Mouse (Mus musculus) cerebellum, postnatal 14 days (tissue): ENCODE results near the gene Agpat1.

Experiments used
- DNase-seq, 2 experiments: peaks; one replicate each; pipeline ENCODE4 v3.0.0; 2021; ENCODE audit warnings: mixed read lengths in 2 of 2

Gene Agpat1

GRCm38 (mm10) chr17:34604061-34604508 is at the start of gene Agpat1:
Agpat1 (plus strand) TSS chr17:34604262.
- peak; percentile 99 for DNase-seq

- peak; percentile 84 to 90 for DNase-seq
Observed at GRCm38 (mm10) chr17:34555483-34555882, 48.6 kb upstream of the Agpat1 start.

DNA sequence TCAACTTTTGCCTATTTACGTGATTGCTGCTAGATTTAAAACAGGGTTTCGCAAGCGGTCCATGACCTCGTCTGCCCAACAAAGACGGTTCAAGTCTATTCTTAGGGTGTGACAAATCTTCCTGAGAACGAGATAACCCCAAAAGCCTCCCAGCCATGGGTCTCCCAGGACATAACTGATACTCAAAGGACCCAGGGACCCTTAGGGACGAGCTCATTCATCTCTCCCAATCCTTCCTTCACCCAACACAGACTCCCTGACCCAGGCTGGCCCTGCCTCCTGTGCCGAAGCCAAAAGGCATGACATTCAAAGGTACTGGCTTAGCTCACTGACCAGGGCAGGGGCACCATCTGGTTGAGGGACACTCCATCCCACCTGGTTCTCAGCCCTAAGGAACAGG is 47.7 kb upstream of the Agpat1 start:
- no peak for DNase-seq

DNA sequence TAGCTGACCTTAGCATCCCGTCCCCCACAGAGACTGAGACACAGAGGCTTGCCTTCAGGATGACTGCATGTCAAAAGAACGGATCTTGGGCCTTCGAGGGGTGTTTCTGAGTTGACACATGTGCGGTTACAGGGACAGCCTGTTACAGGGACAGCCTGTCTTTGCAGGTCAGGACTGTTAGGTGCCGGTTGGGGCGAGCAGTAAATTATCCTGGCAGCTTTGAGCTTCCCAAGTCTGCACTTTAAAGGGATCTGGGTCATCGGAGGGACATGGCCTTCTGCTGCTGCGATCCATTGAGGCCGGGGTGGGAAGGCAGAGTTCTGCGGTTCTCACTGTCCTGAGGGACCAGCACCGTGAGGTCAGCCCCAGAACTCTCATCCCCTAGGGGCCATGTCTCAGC is 46.7 kb upstream of the Agpat1 start:
- no peak for DNase-seq

DNA sequence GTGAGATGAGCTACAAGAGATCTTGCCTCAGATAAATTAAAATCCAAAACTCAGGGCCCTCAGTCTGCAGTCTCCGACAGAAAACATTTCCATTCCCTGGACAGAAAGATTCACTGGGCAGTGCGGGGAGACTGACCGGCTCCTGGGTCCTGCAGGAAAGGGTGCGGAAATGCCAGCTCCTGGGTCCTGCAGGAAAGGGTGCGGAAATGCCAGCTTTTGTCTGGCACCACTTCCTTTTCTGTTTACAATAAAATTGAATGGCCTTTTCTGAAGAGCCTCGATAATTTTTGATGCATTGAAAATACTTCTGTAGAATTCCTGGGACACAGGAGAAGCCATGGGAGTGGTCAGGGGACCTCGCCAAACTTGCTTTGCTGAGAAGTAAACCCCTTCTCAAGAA is 44.9 kb upstream of the Agpat1 start:
- no peak for DNase-seq

DNA sequence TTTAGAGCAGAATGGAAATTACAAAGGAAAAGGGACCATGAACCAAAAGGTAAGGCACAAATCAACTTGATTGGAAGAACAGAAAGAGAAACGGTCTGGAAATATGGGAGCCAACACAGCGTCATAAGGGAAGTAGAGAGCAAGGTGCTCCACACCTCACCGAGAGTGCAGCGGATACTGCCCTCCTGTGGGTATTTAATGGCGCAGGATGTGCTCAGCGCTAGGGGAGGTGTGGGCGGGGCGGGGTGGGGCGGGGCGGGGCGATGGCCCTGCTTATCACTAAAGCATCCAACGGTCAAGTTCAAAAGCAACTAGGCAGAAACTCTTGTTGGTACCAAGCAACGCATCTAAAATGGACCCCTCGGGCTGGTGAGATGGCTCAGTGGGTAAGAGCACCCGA is 44.2 kb upstream of the Agpat1 start:
- no peak for DNase-seq

DNA sequence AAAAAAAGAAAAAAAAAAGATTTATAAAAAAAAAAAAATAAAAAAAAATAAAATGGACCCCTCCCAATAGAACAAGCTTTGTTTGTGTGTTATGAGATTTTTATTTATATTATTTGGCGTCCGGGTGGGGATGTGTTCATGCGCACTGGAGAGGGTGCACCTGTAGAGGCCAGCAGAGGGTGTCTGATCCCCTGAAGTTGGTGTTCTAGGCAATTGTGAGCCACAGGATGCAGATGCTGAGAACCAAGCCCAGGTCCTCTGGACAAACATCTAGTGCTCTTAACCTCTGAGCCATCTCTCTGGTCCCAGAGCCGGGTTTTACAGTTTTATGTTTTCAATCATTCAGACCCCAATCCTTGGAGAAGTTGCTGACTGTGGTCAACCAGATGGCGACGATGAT is 43.6 kb upstream of the Agpat1 start:
- DNase-seq, result no peak

- DNase-seq, result no peak
Observed at GRCm38 (mm10) chr17:34561200-34561599, 42.9 kb upstream of the Agpat1 start.

GRCm38 (mm10) chr17:34562595-34562994 is 41.5 kb upstream of the Agpat1 start:
- no peak for DNase-seq

- no peak for DNase-seq
Observed at GRCm38 (mm10) chr17:34563354-34563753, 40.7 kb upstream of the Agpat1 start.

DNA sequence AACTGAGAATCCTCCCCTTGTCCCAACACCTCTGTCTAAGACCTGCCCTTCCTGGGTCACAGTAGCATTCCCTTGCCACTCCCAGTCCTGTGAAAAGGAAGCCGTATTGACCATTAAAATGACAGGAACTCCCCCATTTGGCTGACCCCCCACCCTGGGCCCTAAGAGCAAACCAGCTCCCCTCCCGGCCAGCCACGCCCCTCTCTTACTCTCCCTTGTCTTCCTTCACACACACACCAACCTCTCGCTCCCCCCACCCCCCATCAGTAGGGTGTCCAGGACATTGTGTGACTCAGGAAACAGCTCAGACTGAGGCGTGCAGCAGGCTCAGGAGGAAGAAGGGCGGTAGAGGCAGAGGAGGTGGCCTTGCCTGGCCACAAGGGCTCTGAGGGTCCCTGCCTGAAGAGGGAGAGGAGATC is 40.0 kb upstream of the Agpat1 start, which contains the start of gene Notch4:
Notch4 (plus strand) TSS at position 266 of the 419 bp plus-strand sequence.
- DNase-seq, result no peak

GRCm38 (mm10) chr17:34564796-34565195 is 39.3 kb upstream of the Agpat1 start:
- DNase-seq, result no peak

DNA sequence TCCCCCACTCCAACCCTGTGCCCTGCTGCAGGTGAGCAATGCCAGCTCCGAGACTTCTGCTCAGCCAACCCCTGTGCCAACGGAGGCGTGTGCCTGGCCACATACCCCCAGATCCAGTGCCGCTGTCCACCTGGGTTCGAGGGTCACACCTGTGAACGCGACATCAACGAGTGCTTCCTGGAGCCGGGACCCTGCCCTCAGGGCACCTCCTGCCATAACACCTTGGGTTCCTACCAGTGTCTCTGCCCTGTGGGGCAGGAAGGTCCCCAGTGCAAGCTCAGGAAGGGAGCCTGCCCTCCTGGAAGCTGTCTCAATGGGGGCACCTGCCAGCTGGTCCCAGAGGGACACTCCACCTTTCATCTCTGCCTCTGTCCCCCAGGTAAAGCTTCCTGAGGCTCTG is 36.8 kb upstream of the Agpat1 start:
- DNase-seq, result no peak

- DNase-seq, result no peak
Observed at GRCm38 (mm10) chr17:34568421-34568820, 35.6 kb upstream of the Agpat1 start.

DNA sequence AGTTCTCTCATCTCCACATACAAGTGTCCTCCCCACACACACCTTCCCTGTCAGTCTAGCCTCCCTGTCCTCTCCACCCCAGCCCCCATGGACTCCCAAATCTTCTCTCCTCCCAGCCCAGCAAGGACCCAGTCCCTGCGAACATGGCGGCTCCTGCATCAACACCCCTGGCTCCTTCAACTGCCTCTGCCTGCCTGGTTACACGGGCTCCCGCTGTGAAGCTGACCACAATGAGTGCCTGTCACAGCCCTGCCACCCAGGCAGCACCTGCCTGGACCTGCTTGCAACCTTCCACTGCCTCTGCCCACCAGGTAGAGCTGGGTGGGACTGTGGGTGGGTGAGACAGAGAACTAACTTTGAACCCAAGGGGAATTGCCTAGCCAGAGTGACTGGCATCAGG is 34.1 kb upstream of the Agpat1 start:
- no peak for DNase-seq

DNA sequence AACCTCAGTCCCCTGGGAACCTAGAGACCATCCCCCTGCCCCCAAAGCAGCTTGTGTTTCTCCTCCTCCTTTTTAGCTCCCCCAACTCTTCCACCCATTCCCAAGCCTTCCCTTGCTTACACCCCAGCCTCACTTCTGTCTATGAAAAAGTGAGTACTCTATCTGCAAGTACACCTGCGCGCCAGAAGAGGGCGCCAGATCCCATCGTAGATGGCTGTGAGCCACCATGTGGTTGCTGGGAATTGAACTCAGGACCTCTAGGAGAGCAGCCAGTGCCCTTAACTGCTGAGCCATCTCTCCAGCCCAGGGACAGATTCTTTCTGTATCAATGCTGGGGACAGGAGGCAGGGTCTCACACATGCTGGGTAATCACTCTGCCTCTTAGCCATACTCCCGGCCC is 32.2 kb upstream of the Agpat1 start:
- no peak for DNase-seq

GRCm38 (mm10) chr17:34572361-34572760 is 31.7 kb upstream of the Agpat1 start:
- DNase-seq, result peak in 1 of 2 experiments; percentile 59

DNA sequence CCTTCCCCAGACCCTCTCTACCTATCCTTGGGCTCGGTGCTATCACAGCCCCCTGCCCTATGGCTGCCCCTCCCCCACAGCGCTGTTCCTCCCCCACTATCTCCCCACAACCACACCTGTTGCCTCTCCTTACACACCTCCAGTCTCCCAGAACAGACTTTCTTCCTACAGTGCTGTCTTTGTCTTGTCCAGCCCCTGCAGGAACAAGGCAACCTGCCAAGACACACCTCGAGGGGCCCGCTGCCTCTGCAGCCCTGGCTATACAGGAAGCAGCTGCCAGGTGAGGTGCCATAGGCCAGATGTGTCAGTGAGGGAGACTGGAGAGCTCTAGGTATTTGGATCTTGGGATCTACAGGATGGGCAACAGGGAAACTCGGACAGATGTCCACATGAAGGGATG is 27.5 kb upstream of the Agpat1 start:
- DNase-seq, result no peak

DNA sequence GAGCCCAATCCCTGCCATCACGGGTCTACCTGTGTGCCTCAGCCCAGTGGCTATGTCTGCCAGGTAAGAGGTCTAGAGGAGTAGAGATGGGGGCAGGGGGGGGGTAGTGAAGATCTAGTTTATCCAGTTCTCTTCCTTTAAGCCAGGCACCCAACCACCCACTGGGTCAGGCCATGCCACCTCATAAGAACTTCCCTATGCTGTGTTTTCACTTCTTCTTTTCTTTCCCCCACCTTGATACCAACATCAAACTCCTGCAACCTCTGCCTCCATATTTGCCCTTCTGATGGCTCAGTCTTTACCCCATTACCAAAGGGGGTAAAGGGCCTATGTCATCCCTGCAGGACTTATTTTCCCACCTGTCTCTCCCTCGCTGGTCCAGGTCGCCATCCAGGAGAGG is 26.0 kb upstream of the Agpat1 start:
- DNase-seq, result no peak

DNA sequence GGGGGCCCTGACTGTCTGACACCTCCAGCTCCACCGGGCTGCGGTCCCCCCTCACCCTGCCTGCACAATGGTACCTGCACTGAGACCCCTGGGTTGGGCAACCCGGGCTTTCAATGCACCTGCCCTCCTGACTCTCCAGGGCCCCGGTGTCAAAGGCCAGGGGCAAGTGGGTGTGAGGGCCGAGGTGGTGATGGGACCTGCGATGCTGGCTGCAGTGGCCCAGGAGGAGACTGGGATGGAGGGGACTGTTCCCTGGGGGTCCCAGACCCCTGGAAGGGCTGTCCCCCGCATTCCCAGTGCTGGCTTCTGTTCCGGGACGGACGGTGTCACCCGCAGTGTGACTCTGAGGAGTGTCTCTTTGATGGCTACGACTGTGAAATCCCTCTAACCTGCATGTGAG is 21.5 kb upstream of the Agpat1 start:
- no peak for DNase-seq

GRCm38 (mm10) chr17:34583397-34583796 is 20.7 kb upstream of the Agpat1 start:
- DNase-seq, result peak in 1 of 2 experiments; percentile 49

GRCm38 (mm10) chr17:34583819-34584218 is 20.2 kb upstream of the Agpat1 start:
- no peak for DNase-seq

DNA sequence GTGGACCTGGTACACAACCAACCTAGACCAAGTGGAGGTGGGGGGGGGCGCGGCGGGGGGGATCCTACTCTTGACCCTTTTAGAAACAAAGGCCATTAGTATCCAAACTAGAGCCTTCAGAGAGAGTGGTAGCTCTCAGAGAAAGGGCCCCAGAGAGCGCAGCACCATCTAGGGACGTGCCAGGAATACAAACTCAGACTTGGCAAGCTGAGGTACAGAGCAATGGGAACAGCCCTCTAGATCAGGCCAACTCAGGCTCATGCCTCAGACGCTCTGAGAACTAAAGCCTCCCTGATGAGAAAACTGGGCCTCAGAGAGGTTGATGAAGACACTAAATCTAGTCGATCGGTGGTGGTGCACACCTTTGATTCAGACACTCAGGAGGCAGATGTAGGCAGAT is 18.9 kb upstream of the Agpat1 start:
- DNase-seq, result no peak

DNA sequence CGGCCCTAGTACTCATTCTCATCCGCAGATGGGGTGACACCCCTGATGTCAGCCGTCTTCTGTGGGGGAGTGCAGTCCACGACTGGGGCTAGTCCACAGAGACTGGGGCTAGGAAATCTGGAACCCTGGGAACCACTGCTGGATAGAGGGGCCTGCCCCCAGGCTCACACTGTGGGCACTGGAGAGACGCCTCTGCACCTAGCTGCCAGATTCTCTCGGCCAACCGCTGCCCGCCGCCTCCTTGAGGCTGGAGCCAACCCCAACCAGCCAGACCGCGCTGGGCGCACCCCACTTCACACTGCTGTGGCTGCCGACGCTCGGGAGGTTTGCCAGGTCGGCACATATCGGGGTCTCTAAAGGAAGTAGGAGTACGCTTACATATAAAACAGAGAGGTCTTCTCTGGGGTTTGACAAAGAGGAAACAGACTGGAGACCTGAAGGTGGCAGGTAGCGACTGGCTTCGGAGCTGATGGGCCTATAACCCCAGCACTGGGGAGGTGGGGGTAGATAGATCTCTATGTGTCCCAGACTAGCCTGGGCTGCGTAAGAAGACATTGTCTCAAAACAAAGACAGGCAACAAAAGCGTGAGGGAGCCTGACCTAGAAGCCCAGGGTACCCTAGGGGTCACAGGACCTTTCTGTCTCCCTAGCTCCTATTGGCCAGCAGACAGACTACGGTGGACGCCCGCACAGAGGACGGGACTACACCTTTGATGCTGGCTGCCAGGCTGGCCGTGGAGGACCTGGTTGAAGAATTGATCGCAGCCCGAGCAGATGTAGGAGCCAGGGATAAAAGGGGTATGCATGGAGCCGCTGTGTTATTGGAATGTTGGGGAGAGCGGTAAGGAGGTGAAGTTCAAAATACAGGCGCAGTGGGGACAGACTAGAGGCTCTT is 17.9 kb upstream of the Agpat1 start:
- peak in 1 of 2 experiments; percentile 33 for DNase-seq
